Mouse (Mus musculus): ENCODE results near the gene Acot6. TPM values are rescaled to one million over a fixed set of nuclear protein-coding genes. Genes with fewer than 3 reads are reported as not detected.
A peak's percentile ranks its signal among the peaks of the same experiment; 100 is the strongest.

Acot6 gene
- polyA plus RNA-seq, 1 experiment from 2014 or later: 2.3 TPM

DNA sequence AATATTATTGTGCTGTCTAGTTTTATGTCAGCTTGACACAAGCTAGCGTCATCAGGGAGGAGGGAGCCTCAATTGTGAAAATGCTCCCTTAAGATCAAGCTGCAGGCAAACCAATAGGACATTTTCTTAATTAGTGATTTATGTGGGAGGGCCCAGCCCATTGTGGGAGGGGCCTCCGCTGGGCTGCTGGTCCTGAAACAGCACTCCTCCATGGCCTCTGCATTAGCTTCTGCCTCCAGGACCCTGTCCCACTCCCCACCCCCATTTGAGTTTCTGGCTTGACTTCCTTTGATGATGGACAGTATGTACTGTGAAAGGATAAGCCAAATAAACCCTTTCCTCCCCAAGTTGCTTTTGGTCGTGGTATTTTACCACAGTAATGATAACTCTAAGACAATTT is 6.6 kb downstream of the Acot6 start:
- no peaks in the 10 kb centered on the region for H3K36me3 ChIP-seq (ENCODE audit: insufficient read depth)
- no peaks in the 10 kb centered on the region for H3K4me1 ChIP-seq (ENCODE audit: insufficient read depth)
- no peak for ATAC-seq (ENCODE audit: insufficient read depth)
- H3K9me3 ChIP-seq (ENCODE audit: low read depth, low read length): no peaks in the 10 kb centered on the region
- no peak overlapping the region for H3K27ac ChIP-seq (ENCODE audit: low read depth)
- H3K4me2 ChIP-seq: no peak overlapping the region
- 65% methylated on average over 3 of the region's 3 CpGs for WGBS
- no peak overlapping the region for H3K4me3 ChIP-seq (ENCODE audit: low read depth, low read length)
- no peak for TF ChIP-seq CTCF (IDR thresholded peaks at IDR 0.05; ENCODE audit: low read depth)
- H3K27me3 ChIP-seq (ENCODE audit: insufficient read depth, low read length): no peaks in the 10 kb centered on the region
- no peak for DNase-seq
- no peak overlapping the region for H3K9ac ChIP-seq

DNA sequence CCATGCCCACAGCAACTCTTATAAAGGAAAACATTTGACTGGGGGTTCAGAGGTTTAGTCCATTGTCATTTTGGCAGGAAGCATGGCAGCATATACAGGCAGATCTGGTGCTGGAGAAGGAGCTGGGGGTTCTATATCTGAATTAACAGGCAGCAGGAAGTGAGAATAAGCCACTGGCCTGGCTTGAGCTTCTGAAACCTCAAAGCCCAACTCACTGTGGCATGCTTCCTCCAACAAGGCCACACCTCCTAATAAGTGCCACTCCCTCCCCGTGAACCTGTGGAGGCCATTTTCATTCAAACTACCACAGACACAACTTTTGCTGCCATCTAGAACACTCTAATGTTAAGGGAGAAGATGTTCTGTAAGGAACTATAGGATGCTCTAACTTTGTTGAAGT is 7.2 kb downstream of the Acot6 start:
- no peak for TF ChIP-seq CTCF (IDR thresholded peaks at IDR 0.05; ENCODE audit: low read depth)
- WGBS: 64% methylated on average over 1 of the region's 1 CpGs

DNA sequence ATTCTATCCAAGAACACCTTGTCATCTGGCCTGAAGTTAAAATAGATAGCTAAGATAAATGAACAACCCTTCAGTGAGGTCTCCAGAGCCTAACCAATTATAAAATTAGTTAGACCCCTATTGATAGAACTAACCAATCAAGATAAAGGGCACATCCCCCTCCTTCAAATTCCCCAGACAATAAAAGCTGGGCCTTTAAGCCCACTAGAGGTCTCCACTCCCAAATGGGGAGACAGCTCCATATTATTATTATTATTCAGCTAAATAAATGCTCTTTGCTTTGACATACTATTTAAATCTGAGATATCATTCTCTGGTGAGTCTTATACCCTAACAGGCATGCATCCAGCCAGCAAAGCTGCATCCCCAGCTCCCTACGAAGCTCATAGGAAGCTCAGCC is 9.5 kb downstream of the Acot6 start:
- Histone ChIP-seq H3K4me3 (ENCODE audit: low read depth, low read length) (no peak overlapping the region), H3K36me3 (ENCODE audit: insufficient read depth) (no peaks in the 10 kb centered on the region), H3K9me3 (ENCODE audit: low read depth, low read length) (no peaks in the 10 kb centered on the region), H3K4me1 (ENCODE audit: insufficient read depth) (no peaks in the 10 kb centered on the region), H3K27ac (ENCODE audit: low read depth) (no peak overlapping the region), H3K9ac (no peak overlapping the region), H3K4me2 (no peak overlapping the region), H3K27me3 (ENCODE audit: insufficient read depth, low read length) (no peaks in the 10 kb centered on the region)
- TF ChIP-seq CTCF (IDR thresholded peaks at IDR 0.05; ENCODE audit: low read depth): no peak
- no peak for DNase-seq
- 67% methylated on average over 1 of the region's 1 CpGs for WGBS
- ATAC-seq (ENCODE audit: insufficient read depth): no peak

More for the DNA sequence above, 7.2 kb downstream of the Acot6 start:
- H3K9ac ChIP-seq: no peak overlapping the region
- H3K36me3 ChIP-seq (ENCODE audit: insufficient read depth): no peaks in the 10 kb centered on the region
- DNase-seq: no peak
- H3K27ac ChIP-seq (ENCODE audit: low read depth): no peak overlapping the region
- no peak overlapping the region for H3K4me2 ChIP-seq
- no peaks in the 10 kb centered on the region for H3K4me1 ChIP-seq (ENCODE audit: insufficient read depth)
- H3K27me3 ChIP-seq (ENCODE audit: insufficient read depth, low read length): no peaks in the 10 kb centered on the region
- H3K9me3 ChIP-seq (ENCODE audit: low read depth, low read length): no peaks in the 10 kb centered on the region
- ATAC-seq (ENCODE audit: insufficient read depth): no peak
- H3K4me3 ChIP-seq (ENCODE audit: low read depth, low read length): no peak overlapping the region

DNA sequence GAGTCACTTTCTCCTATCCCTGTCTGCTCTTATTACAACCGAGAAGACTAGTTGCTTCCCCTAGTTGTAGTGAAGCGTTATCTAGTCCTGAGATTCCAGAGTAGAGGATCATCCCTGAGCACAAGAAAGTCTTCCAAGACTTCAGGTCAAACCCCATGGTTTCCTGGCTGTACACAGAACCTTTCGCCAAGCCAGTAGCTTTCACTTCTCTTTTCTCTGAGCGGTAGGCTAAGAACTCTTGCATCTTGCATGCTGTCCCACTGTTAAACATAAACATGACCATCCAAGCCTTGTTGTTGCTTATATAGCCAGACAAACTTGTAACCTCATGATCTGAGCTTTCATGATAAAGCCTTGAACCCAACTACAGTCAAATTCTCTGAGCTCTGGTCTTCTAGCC is 10.4 kb downstream of the Acot6 start:
- no peak for ATAC-seq (ENCODE audit: insufficient read depth)
- no peak overlapping the region for H3K4me3 ChIP-seq (ENCODE audit: low read depth, low read length)
- no peaks in the 10 kb centered on the region for H3K27me3 ChIP-seq (ENCODE audit: insufficient read depth, low read length)
- no peaks in the 10 kb centered on the region for H3K36me3 ChIP-seq (ENCODE audit: insufficient read depth)
- DNase-seq: no peak
- WGBS: 90% methylated on average over 4 of the region's 4 CpGs
- H3K27ac ChIP-seq (ENCODE audit: low read depth): no peak overlapping the region
- no peak for TF ChIP-seq CTCF (IDR thresholded peaks at IDR 0.05; ENCODE audit: low read depth)
- H3K4me2 ChIP-seq: no peak overlapping the region
- H3K9ac ChIP-seq: no peak overlapping the region
- H3K4me1 ChIP-seq (ENCODE audit: insufficient read depth): no peaks in the 10 kb centered on the region
- H3K9me3 ChIP-seq (ENCODE audit: low read depth, low read length): no peaks in the 10 kb centered on the region

DNA sequence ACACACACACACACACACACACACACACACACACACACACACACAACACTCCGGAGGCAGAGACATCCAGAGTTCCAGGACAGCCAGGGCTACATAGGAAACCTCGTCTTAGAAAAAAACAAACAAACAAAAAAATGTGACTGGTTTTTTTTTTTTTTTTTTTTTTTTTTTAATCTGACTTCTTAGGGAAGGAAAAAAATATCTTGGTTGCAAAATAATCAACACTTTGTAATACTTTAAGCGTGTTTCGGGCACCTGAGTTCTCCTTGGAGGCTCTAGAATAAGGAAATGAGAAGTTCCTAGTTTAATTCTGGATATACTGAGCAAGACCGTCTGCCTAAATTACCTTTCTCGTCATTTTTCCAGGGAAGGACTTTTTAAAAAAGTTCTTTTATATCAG is 13.2 kb downstream of the Acot6 start:
- no peaks in the 10 kb centered on the region for H3K36me3 ChIP-seq (ENCODE audit: insufficient read depth)
- no peaks in the 10 kb centered on the region for H3K27me3 ChIP-seq (ENCODE audit: insufficient read depth, low read length)
- DNase-seq (no peak), ATAC-seq (ENCODE audit: insufficient read depth) (no peak)
- H3K9ac ChIP-seq: no peak overlapping the region
- no peaks in the 10 kb centered on the region for H3K4me1 ChIP-seq (ENCODE audit: insufficient read depth)
- peak overlapping the region; percentile 74 for H3K4me2 ChIP-seq
- TF ChIP-seq CTCF (IDR thresholded peaks at IDR 0.05; ENCODE audit: low read depth): no peak
- H3K27ac ChIP-seq (ENCODE audit: low read depth): no peak overlapping the region
- 30% methylated on average over 6 of the region's 6 CpGs for WGBS
- H3K4me3 ChIP-seq (ENCODE audit: low read depth, low read length): peak overlapping the region; percentile 62
- no peaks in the 10 kb centered on the region for H3K9me3 ChIP-seq (ENCODE audit: low read depth, low read length)

DNA sequence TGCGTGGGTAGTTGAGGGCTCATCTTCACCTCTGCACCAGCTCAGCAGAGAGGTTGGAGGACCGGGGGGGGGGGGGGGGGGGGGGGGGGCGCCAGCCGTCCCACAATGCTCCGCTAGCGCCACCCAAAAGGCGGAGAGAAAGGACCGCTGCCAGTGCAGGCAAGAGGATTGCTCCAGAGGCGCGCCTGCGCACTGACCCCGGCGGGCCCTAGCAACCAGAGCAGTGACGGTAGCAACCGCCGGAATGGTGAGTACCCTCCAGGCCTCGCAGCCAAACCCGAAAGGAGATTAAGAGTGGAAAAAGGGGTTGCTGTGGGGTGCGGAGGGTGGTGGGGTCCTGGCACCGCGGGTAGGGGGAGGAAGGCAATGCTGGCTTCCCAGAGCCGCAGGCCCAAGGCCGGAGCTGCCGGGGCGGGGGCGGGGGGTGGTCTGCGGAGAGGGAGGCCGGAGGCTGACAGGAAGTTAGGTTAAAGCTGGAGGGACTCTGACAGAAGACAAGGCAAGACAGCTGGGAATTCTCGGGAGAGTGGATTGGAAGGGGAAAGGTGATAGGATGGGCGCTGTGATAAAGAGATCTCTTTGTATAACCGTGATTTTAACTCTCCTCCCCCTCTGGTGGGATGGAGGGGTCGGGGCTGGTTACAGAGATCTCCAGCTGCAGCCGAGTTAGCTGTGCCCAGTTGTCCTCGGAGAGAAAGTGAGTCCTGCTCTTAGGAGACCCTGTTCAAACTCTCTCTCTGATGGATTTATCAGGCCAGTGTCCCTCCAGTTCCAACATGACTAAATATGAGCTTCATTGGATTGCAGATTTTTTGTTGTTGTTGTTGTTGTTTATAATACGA is 13.9 kb downstream of the Acot6 start, which contains the start of gene Dnal1:
Dnal1 (plus strand) TSS at position 214 of the 842 bp plus-strand sequence.
- no peaks in the 10 kb centered on the region for H3K27me3 ChIP-seq (ENCODE audit: insufficient read depth, low read length)
- H3K9ac ChIP-seq: peak within 1 kb of the TSS; percentile 64
- no peaks in the 10 kb centered on the region for H3K36me3 ChIP-seq (ENCODE audit: insufficient read depth)
- H3K27ac ChIP-seq (ENCODE audit: low read depth): 0 out of 2 replicates have a peak within 1 kb of the TSS, but pooled peaks have one; percentile 1
- peak within 1 kb of the TSS; percentile 74 for H3K4me2 ChIP-seq
- TF ChIP-seq CTCF (IDR thresholded peaks at IDR 0.05; ENCODE audit: low read depth): peak; percentile 28
- H3K4me3 ChIP-seq (ENCODE audit: low read depth, low read length): peak within 1 kb of the TSS; percentile 62
- no peaks in the 10 kb centered on the region for H3K4me1 ChIP-seq (ENCODE audit: insufficient read depth)
- no peaks in the 10 kb centered on the region for H3K9me3 ChIP-seq (ENCODE audit: low read depth, low read length)
- ATAC-seq (ENCODE audit: insufficient read depth) (peak; percentile 98), DNase-seq (peak; percentile 97)
- 3% methylated on average over 30 of the region's 35 CpGs for WGBS

DNA sequence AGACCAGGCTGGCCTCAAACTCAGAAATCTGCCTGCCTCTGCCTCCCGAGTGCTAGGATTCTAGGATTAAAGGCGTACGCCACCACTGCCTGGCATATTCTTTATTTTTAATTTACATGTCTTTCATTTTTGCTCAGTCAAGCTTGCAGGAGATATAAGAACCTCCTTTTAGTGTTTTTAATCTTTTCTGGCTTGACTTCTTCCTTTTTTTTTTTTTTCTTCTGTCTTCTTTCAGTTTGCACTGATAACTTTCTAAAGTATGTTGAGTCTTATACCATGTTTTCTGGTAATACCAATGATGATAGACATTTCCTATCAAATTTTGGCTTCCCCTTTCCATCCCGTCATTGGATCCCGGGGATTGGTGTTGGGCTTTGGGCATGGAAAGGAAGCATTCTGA is 19.1 kb downstream of the Acot6 start:
- no peak overlapping the region for H3K9ac ChIP-seq
- H3K4me3 ChIP-seq (ENCODE audit: low read depth, low read length): no peak overlapping the region
- no peak for DNase-seq
- 94% methylated on average over 5 of the region's 5 CpGs for WGBS
- no peak overlapping the region for H3K4me2 ChIP-seq
- no peak overlapping the region for H3K27ac ChIP-seq (ENCODE audit: low read depth)
- no peak for ATAC-seq (ENCODE audit: insufficient read depth)
- no peaks in the 10 kb centered on the region for H3K27me3 ChIP-seq (ENCODE audit: insufficient read depth, low read length)
- no peaks in the 10 kb centered on the region for H3K4me1 ChIP-seq (ENCODE audit: insufficient read depth)
- TF ChIP-seq CTCF (IDR thresholded peaks at IDR 0.05; ENCODE audit: low read depth): no peak
- no peaks in the 10 kb centered on the region for H3K9me3 ChIP-seq (ENCODE audit: low read depth, low read length)
- H3K36me3 ChIP-seq (ENCODE audit: insufficient read depth): no peaks in the 10 kb centered on the region
